Mouse (Mus musculus): Measurements from ENCODE around the gene Klhdc2. TPM values are rescaled to one million over a fixed set of nuclear protein-coding genes. Genes with fewer than 3 reads are reported as not detected.
A peak's percentile ranks its signal among the peaks of the same experiment; 100 is the strongest.

Klhdc2 gene
- 10 to 100 TPM; 12.2 to 14.3 TPM for polyA plus RNA-seq (2017; shearing (Covaris generic))

GRCm38 (mm10) chr12:69296511-69297410 lies at the start of gene Klhdc2:
TSS of gene Klhdc2 (plus strand) at chr12:69296681.
- peak; percentile 71 for ATAC-seq

- no peak for ATAC-seq
Measured at GRCm38 (mm10) chr12:69249766-69250165, 46.7 kb upstream of the Klhdc2 start.

- no peak for ATAC-seq
Measured at GRCm38 (mm10) chr12:69250756-69251155, 45.7 kb upstream of the Klhdc2 start.

- no peak for ATAC-seq
Measured at GRCm38 (mm10) chr12:69253806-69254205, 42.7 kb upstream of the Klhdc2 start.

GRCm38 (mm10) chr12:69257836-69258235 lies 38.6 kb upstream of the Klhdc2 start:
- peak; percentile 98 for ATAC-seq

- no peak for ATAC-seq
Measured at GRCm38 (mm10) chr12:69262251-69262650, 34.2 kb upstream of the Klhdc2 start.

GRCm38 (mm10) chr12:69265031-69265430 lies 31.4 kb upstream of the Klhdc2 start:
- ATAC-seq, result no peak

GRCm38 (mm10) chr12:69267956-69268632 lies 28.4 kb upstream of the Klhdc2 start:
- ATAC-seq, result no peak

- no peak for ATAC-seq
Measured at GRCm38 (mm10) chr12:69268956-69269355, 27.5 kb upstream of the Klhdc2 start.

- ATAC-seq, result no peak
Measured at GRCm38 (mm10) chr12:69279931-69280469, 16.5 kb upstream of the Klhdc2 start.

GRCm38 (mm10) chr12:69280915-69281314 lies 15.6 kb upstream of the Klhdc2 start:
- no peak for ATAC-seq

GRCm38 (mm10) chr12:69283146-69283545 lies 13.3 kb upstream of the Klhdc2 start:
- no peak for ATAC-seq

GRCm38 (mm10) chr12:69287535-69287934 lies 8.9 kb upstream of the Klhdc2 start:
- no peak for ATAC-seq

GRCm38 (mm10) chr12:69288699-69289098 lies 7.8 kb upstream of the Klhdc2 start:
- ATAC-seq, result peak; percentile 34

- no peak for ATAC-seq
Measured at GRCm38 (mm10) chr12:69292401-69292800, 4.1 kb upstream of the Klhdc2 start.

- no peak for ATAC-seq
Measured at GRCm38 (mm10) chr12:69293815-69294214, 2.7 kb upstream of the Klhdc2 start.

GRCm38 (mm10) chr12:69294936-69295335 lies 1.5 kb upstream of the Klhdc2 start:
- ATAC-seq, result peak; percentile 54

GRCm38 (mm10) chr12:69295651-69296050 lies 830 bp upstream of the Klhdc2 start:
- ATAC-seq, result no peak

GRCm38 (mm10) chr12:69297411-69298150 lies 1.1 kb downstream of the Klhdc2 start:
- no peak for ATAC-seq

- no peak for ATAC-seq
Measured at GRCm38 (mm10) chr12:69298281-69298680, 1.8 kb downstream of the Klhdc2 start.

- ATAC-seq, result no peak
Measured at GRCm38 (mm10) chr12:69299231-69299630, 2.8 kb downstream of the Klhdc2 start.

- no peak for ATAC-seq
Measured at GRCm38 (mm10) chr12:69299831-69300230, 3.4 kb downstream of the Klhdc2 start.

- no peak for ATAC-seq
Measured at GRCm38 (mm10) chr12:69300391-69300790, 3.9 kb downstream of the Klhdc2 start.

All from CD4-positive, CD25-positive, alpha-beta regulatory T cell, adult 4 months (primary cell).